Mouse (Mus musculus) spleen, adult 10 weeks (tissue): ENCODE measurements around the gene Edem2. TPM values are rescaled to one million over a fixed set of nuclear protein-coding genes. Genes with fewer than 3 reads are reported as not detected.

ENCODE experiments used
- polyA plus RNA-seq: library from polyadenylated mRNA; stranded (reverse); fragments of 350-450 nt; fragmentation: Illumina TruSeq; extraction: RNeasy Lipid Tissue Mini Kit (QIAGEN cat#74804); gene quantifications from one replicate; pipeline ENCODE4 v1.2.3, GENCODE M21; 2015; ENCODE audit warnings: low replicate concordance; ENCODE audit not compliant: insufficient read depth

Gene Edem2
- polyA plus RNA-seq = 43.9 TPM

DNA sequence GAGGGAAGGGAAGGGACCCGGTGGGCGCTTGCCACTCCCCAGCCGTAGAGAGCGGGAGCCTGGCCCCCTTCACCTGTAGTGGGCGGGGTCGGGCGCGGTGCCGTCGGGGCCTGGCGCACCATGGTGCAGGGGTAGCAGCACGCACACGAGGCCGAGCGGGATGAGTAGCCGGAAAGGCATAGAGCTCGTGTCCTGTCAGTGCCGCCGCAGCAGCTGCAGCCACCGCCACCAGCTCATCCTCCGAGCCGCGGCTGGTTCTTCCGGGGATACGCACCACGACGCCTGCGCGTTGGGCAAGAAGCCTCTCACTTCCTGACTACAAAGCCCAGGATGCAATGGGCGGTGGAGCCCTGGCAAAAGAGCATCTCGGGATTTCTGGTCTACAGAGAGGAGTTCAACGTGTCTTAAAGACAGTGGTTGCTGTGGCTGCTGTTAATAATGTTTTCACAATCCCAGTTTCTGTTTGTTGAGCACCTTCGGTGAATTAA is at the start of gene Edem2:
Gene Edem2, minus strand, starts transcription at position 318 of the 488 bp plus-strand sequence.

DNA sequence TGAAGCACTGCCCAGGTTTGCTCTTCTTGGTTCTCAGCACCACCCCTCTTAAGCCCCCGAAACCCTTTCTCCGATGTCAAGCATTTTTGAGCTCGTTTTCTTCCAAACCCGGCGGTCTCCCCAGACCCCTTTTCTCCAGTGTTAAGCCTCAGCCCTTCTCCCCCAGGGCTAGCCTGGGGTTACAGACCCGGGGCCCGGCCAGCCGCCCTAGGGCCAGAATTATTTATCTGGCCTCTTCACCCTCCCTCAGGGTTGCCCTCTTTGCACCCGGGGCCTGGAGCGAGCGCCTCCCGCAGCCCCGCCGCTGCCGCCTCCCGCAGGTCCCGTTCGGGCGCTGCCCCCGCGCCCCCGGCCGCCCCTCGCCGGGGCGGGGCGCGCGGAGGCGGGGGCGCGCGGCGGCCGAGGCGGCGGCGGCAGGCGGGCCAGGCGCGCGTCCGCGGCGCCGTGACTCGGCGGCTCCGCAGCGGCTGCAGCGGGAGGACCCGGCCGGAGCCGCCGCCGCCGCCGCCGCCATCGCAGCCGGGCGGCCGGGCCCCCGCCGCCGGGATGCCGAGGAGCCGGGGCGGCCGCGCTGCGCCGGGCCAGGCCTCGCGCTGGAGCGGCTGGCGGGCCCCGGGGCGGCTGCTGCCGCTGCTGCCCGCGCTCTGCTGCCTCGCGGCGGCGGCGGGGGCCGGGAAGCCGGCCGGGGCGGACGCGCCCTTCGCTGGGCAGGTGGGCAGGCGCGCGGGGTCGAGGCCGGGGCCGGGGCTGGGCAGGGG is 45.8 kb upstream of the Edem2 start, which contains the start of gene Mmp24:
Gene Mmp24, plus strand, starts transcription at position 416 of the 758 bp plus-strand sequence.

DNA sequence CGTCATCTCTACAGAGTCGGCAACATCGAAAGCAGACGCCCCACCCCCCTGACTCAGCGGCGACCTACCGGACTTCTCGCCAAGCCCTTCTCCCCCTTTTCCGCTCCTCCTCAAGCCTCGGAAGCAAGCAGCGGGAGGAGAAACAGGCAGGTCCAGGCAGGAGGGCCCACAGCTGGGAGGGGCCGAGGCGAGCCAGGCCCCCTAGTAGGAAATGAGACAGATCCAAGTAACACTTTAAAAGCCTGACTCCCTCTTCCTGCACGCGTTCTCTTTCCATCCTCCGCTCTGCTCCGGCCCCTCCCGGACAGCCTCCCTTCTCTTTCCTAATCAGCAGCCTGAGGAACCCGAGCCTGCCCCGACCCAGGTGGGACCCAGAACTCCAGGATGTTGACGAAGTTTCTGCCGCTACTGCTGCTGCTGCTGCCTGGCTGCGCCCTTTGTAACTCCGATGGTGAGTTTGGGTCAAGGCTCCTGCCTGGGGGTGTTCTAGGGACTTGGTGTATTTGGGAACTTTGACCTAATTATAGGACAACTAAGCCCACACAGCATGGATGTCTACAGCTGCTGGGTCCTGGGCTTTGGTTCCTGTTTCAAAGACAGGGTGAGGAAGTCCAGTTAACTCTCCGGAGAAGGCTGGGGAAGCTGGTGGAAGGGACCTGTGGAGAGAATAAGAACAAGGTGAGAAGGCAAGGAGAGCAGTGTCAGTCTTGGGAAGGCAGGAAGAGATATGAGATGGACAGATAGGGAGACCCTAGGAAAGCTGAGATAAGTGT is 21.9 kb upstream of the Edem2 start, which contains the start of gene Procr:
Gene Procr, plus strand, starts transcription at position 104 of the 773 bp plus-strand sequence.

DNA sequence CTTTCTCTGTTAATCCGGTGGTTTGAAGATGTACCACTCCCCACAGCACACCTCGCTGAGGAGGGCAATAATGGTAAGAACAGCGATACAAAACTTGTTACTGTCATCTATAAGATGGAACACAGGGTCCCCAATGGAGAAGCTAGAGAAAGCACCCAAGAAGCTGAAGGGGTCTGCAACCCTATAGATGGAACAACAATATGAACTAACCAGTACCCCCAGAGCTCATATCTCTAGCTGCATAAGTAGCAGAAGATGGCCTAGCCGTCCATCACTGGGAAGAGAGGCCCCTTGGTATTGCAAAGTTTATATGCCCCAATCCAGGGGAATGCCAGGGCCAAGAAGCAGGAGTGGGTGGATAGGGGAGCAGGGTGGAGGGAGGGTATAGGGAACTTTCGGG is 6.5 kb upstream of the Edem2 start, which contains the start of gene Gm17581:
Gene Gm17581, minus strand, starts transcription at position 101 of the 400 bp plus-strand sequence.

DNA sequence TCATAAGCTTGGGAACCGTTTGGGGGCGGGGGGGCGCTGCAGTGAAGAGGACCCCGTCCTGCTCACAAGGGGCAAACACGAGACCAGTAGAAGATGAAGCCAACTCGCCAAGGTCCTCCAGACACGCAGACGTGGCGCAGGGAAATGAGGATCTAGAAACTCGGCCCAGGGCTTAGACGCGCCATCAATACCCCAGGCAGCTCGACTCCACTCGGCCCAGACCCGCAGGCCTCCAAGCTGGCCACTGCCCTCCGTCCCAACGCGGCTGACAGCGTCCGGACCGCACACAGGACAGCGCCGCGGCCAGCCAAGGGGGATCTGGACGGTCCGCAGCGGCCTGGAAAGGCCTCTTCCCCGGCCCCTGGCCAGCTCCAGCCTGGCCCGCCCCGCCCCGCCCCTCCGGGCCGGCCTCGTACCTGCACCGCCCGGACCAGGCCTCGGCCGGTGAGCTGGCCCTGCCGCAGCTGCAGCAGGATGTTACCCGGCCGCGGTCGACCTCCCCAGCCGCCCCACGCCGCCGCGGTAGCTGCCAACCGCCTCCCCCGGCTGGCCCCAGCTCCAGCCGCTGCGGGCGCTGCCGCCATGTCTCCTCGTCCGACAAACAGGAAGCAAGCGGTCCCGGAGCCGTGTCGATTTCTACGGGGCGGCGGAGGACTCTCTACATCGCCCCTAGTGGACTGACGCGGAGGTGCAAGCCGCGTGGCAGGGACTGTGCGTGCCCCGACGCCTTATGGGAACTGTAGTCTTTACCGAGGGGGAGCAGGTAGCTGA is 37.4 kb downstream of the Edem2 start, which contains the start of gene Trpc4ap:
Gene Trpc4ap, minus strand, starts transcription at position 662 of the 771 bp plus-strand sequence.

Other genes with a start within 250 kb of the Edem2 start
- gene Acss2, start 211.5 kb downstream of the Edem2 start, polyA plus RNA-seq = 19.3 TPM
- gene Ggt7, start 211.2 kb downstream of the Edem2 start, polyA plus RNA-seq = 0.54 TPM
- 8.4 TPM for gene Gss, start 136.7 kb downstream of the Edem2 start, polyA plus RNA-seq
- not detected for gene Myh7b, start 118.3 kb downstream of the Edem2 start, polyA plus RNA-seq
- gene Trpc4ap, start 37.1 kb downstream of the Edem2 start, polyA plus RNA-seq = 89.5 TPM
- not detected for gene Gm17581, start 6.4 kb upstream of the Edem2 start, polyA plus RNA-seq
- 16.1 TPM for gene Procr, start 21.6 kb upstream of the Edem2 start, polyA plus RNA-seq
- gene Mmp24, start 45.9 kb upstream of the Edem2 start, polyA plus RNA-seq = not detected
- gene BC029722, start 90.0 kb upstream of the Edem2 start, polyA plus RNA-seq = 19.6 TPM
- gene Eif6, start 97.5 kb upstream of the Edem2 start, polyA plus RNA-seq = 55.5 TPM
- not detected for gene Fam83c, start 105.4 kb upstream of the Edem2 start, polyA plus RNA-seq
- 51.4 TPM for gene Uqcc1, start 200.8 kb upstream of the Edem2 start, polyA plus RNA-seq
- not detected for gene Gm15557, start 211.3 kb upstream of the Edem2 start, polyA plus RNA-seq
- not detected for gene Gdf5, start 215.9 kb upstream of the Edem2 start, polyA plus RNA-seq
- gene Cep250, start 227.0 kb upstream of the Edem2 start, polyA plus RNA-seq = 41.4 TPM